Mouse (Mus musculus): ENCODE measurements around the gene Rtbdn.

- TF ChIP-seq CTCF (IDR thresholded peaks at IDR 0.05; ENCODE audit: borderline replicate concordance, control insufficient read depth, extremely low read depth, insufficient read depth, low read length, poor library complexity) (no peak), POLR2A (IDR thresholded peaks at IDR 0.05; ENCODE audit: control insufficient read depth, extremely low read depth, insufficient read depth, low read length, poor library complexity) (no peak)
Observed at GRCm38 (mm10) chr8:84933767-84934559, 12.8 kb upstream of the Rtbdn start.

Data from thymus, adult 2 months (tissue).